Mouse (Mus musculus) midbrain, embryonic 10.5 days (tissue): ENCODE measurements around the gene Mettl24. TPM values are rescaled to one million over a fixed set of nuclear protein-coding genes. Genes with fewer than 3 reads are reported as not detected.
A peak's percentile ranks its signal among the peaks of the same experiment; 100 is the strongest.

Experiments
- DNase-seq: peaks from one replicate; pipeline ENCODE4 v3.0.0-alpha.2; 2017; ENCODE audit warnings: low spot score
- H3K27ac ChIP-seq: fragments of 300-500 bp; sonication (generic); replicated peaks from 2 replicates; pipeline ENCODE4 v1.5.1; 2016; ENCODE audit warnings: mild to moderate bottlenecking
- H3K27me3 ChIP-seq: fragments of 300-500 bp; sonication (generic); 2 replicates; pipeline ENCODE4 v1.6.1; 2016; ENCODE audit warnings: low read depth, mild to moderate bottlenecking; ENCODE audit not compliant: poor library complexity, severe bottlenecking
- H3K36me3 ChIP-seq: fragments of 300-500 bp; sonication (generic); 2 replicates; pipeline ENCODE4 v1.6.1; 2016; ENCODE audit warnings: mild to moderate bottlenecking, moderate library complexity
- H3K4me1 ChIP-seq: fragments of 300-500 bp; sonication (generic); 2 replicates; pipeline ENCODE4 v1.6.1; 2016
- H3K4me3 ChIP-seq: fragments of 300-500 bp; sonication (generic); 2 replicates; pipeline ENCODE4 v1.5.1; 2016; ENCODE audit warnings: mild to moderate bottlenecking, moderate library complexity
- H3K9me3 ChIP-seq: fragments of 300-500 bp; sonication (generic); replicated peaks from 2 replicates; pipeline ENCODE4 v1.6.1; 2016; ENCODE audit warnings: mild to moderate bottlenecking
- WGBS: fragments of 180-500 bp; shearing (Covaris S2); methylation state at CpG from one replicate; pipeline ENCODE4 v1.1.7; 2016; 5-methylcytosine and 5-hydroxymethylcytosine counted together
- polyA plus RNA-seq: library from polyadenylated mRNA; unstranded; fragments of >200 nt; fragmentation: Nextera tagmentation; extraction: Ambion mirVana; gene quantifications from 2 replicates; pipeline ENCODE4 v1.2.1, GENCODE M21; 2016

Gene Mettl24
- polyA plus RNA-seq, 1 experiment from 2014 or later = 0.54 TPM

GRCm38 (mm10) chr10:40725066-40725465, 42.0 kb downstream of the Mettl24 start:
- 49% methylated on average over 4 of the region's 4 CpGs for WGBS
- DNase-seq = peak; percentile 32
- H3K27ac ChIP-seq = peak overlapping the region; percentile 81

DNA sequence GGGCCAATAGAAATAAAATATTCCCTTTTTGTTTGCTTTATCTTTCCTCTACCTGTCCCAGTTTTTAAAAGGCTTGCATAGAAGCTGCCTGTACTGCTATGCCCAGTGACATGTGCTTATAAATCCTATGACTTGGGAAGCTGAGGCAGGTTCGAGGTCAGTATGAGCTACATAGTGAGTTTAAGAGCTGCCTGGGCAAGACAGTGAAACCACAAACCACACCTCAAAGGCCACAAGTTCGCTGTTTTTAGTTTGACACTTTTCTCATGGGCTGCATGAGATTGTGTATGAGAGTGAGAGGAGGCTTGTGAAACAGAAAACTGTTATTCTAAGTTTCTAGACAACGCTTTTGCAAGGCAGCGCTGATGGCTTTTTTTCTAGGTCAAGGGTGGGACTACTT, 42.4 kb downstream of the Mettl24 start:
- WGBS = 88% methylated on average over 4 of the region's 4 CpGs

More at GRCm38 (mm10) chr10:40725066-40725465, 42.0 kb downstream of the Mettl24 start:
- H3K9me3 ChIP-seq = no peaks in the 10 kb centered on the region
- no peaks in the 10 kb centered on the region for H3K27me3 ChIP-seq
- peaks cover 44% of the 10 kb centered on the region for H3K4me1 ChIP-seq
- H3K4me3 ChIP-seq = no peak overlapping the region
- H3K36me3 ChIP-seq = no peaks in the 10 kb centered on the region

DNA sequence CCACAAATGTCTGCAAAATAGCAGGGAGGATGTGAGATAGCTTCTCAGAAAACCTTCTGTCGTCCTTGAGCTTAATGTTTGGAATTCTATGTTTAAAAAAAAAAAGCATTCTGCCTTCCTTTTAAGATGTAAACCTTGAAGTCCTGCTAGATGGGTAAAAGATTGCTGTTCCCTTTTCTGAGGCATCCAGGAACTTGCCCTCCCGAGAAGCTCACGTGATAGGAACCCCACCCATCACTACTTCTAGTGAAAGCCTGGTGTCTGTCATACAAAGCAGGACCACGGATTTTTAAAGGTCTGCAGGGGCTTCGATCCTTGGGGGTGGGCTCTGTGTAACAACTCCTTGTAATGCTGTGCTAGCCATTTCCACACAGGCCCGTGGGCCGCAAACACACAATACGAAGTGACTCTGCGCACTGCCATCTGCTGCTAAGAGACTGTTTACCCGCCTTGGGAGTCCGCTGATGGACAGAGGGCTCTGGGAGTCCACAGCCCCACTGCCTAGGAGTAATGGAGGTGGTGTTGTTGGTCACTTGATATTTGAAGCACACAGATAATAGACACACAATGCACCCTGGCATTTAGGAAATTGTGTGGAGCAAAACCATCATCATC, 43.3 kb downstream of the Mettl24 start:
- WGBS = 70% methylated on average over 11 of the region's 11 CpGs
- Histone ChIP-seq H3K4me1 (peaks cover 44% of the 10 kb centered on the region), H3K36me3 (no peaks in the 10 kb centered on the region), H3K27ac (peak overlapping the region; percentile 76), H3K27me3 (no peaks in the 10 kb centered on the region), H3K4me3 (no peak overlapping the region), H3K9me3 (no peaks in the 10 kb centered on the region)
- no peak for DNase-seq

More for the DNA sequence above, 42.4 kb downstream of the Mettl24 start:
- Histone ChIP-seq H3K27ac (peak overlapping the region; percentile 81; the same call in 1 of the 2 replicates), H3K36me3 (no peaks in the 10 kb centered on the region), H3K27me3 (no peaks in the 10 kb centered on the region), H3K4me3 (no peak overlapping the region), H3K4me1 (peaks cover 44% of the 10 kb centered on the region), H3K9me3 (no peaks in the 10 kb centered on the region)
- DNase-seq = no peak

DNA sequence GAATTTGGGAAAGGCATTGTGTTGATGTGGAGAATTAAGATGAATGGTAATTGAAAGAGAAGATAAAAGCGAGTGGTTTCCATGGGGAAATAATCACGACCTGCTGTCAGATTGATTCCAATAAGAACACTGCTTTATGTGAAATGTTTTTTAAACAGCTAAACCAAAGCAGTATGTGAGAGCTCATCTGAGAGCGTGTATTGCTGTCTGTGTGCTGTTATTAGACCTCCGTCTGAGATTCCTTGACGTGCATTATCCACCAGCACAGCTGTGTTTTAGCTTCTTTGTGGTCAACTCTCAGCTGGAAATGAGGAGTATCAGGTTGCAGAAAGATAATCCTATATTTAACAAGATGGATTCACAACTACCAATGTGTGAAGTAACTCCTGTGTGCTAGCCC, 43.9 kb downstream of the Mettl24 start:
- Histone ChIP-seq H3K4me3 (no peak overlapping the region), H3K36me3 (no peaks in the 10 kb centered on the region), H3K4me1 (peaks cover 44% of the 10 kb centered on the region), H3K27ac (peak overlapping the region; percentile 76; the same call in 1 of the 2 replicates), H3K27me3 (no peaks in the 10 kb centered on the region), H3K9me3 (no peaks in the 10 kb centered on the region)
- 48% methylated on average over 5 of the region's 5 CpGs for WGBS
- DNase-seq = no peak

DNA sequence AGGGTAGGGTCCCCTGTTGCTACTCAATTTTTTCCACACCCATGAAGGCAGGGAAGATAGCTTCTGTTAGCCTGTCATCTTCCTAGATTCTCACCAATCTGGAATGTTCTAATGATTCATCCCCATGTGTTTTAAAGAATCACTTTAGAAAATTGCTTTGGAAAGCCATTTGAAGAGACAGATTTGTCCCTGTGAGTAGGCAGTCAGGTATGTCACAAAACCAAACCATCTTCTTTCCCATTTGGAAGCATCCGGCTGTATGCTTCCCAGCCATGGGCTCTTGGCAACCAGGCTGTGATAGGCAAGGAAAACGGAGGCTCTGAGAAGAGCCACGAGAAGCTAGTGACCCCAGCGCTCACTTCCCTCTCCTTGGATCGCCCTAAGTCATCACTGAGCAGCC, 47.1 kb downstream of the Mettl24 start:
- no peaks in the 10 kb centered on the region for H3K9me3 ChIP-seq
- H3K4me1 ChIP-seq = peaks cover 25% of the 10 kb centered on the region
- WGBS = 89% methylated on average over 5 of the region's 5 CpGs
- H3K36me3 ChIP-seq = no peaks in the 10 kb centered on the region
- H3K27ac ChIP-seq = no peak overlapping the region
- H3K27me3 ChIP-seq = no peaks in the 10 kb centered on the region
- peak; percentile 5 for DNase-seq
- no peak overlapping the region for H3K4me3 ChIP-seq

- no peak for DNase-seq
- Histone ChIP-seq H3K9me3 (no peaks in the 10 kb centered on the region), H3K36me3 (no peaks in the 10 kb centered on the region), H3K4me3 (no peak overlapping the region), H3K27ac (no peak overlapping the region), H3K4me1 (peaks cover 14% of the 10 kb centered on the region), H3K27me3 (no peaks in the 10 kb centered on the region)
- WGBS = 83% methylated on average over 3 of the region's 3 CpGs
Measured at GRCm38 (mm10) chr10:40733291-40733690, 50.2 kb downstream of the Mettl24 start.

DNA sequence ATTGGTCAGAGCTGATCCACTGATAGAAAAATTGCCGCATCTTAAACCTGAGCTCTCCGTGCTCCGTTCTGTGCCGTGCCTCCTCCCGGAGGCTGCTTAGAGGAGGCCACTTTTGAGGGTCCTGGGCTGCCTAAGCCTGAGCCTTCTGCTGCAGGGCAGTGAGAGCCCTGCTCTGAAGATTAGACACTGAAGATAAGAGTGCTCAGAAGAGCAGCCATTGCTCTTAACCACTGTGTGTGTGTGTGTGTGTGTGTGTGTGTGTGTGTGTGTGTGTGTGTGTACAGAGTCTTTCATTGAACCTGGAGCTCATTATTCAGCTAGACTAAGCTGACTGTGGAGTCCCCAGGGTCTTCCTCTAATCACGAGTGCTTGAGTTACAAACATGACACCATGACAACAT, 53.1 kb downstream of the Mettl24 start:
- Histone ChIP-seq H3K4me3 (no peak overlapping the region), H3K36me3 (no peaks in the 10 kb centered on the region), H3K9me3 (no peaks in the 10 kb centered on the region), H3K27me3 (no peaks in the 10 kb centered on the region), H3K4me1 (peaks cover 14% of the 10 kb centered on the region), H3K27ac (no peak overlapping the region; the same call in 1 of the 2 replicates)
- 78% methylated on average over 6 of the region's 6 CpGs for WGBS
- DNase-seq = no peak

- Histone ChIP-seq H3K4me1 (peaks cover 14% of the 10 kb centered on the region), H3K27me3 (no peaks in the 10 kb centered on the region), H3K9me3 (no peaks in the 10 kb centered on the region), H3K4me3 (no peak overlapping the region), H3K27ac (0 out of 2 replicates have a peak overlapping the region, but pooled peaks have one; percentile 33), H3K36me3 (no peaks in the 10 kb centered on the region)
- WGBS = 87% methylated on average over 22 of the region's 22 CpGs
- DNase-seq = no peak
Measured at GRCm38 (mm10) chr10:40737274-40738112, 54.4 kb downstream of the Mettl24 start.

- Histone ChIP-seq H3K27ac (no peak overlapping the region), H3K36me3 (no peaks in the 10 kb centered on the region), H3K4me3 (no peak overlapping the region), H3K9me3 (no peaks in the 10 kb centered on the region), H3K4me1 (peaks cover 14% of the 10 kb centered on the region), H3K27me3 (no peaks in the 10 kb centered on the region)
- WGBS = 67% methylated on average over 3 of the region's 3 CpGs
- DNase-seq = no peak
Measured at GRCm38 (mm10) chr10:40740696-40741095, 57.6 kb downstream of the Mettl24 start.

DNA sequence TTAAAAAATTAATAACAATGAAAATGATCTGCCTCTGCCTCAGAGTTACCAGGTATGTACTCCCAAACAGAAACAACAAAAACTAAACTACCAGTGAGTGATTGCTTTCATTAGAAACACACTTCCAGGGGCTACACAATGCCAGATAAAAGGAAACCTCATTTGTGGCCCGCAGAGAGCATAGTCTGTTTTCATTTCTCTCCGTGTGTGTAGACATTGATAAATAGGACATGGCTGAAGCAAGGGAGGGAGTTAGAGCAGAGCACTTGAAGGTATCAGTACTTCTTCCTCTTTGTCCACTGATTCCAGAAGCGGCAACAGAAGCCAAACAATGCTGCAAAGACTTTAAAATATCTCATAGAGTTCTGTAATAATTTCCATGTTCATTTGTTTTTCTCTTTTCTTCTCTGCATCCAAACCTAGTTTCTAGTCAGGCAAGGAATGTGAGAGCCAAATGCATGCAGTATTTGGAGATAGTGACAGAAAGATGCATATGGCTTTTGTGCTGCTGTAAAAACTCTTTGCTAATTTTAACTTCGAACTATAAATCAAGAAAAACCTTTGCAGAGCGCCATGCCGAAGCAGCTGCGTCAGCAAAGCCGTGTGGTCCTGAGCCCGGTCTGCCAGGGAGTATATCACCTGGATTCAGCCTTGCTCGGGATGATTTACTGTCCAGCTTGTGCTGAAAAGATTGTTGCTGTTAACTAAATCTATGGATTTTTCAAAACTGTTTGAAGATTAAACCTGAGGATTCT, 67.4 kb downstream of the Mettl24 start:
- no peak for DNase-seq
- Histone ChIP-seq H3K4me1 (peaks cover 26% of the 10 kb centered on the region), H3K4me3 (no peak overlapping the region), H3K27ac (no peak overlapping the region), H3K36me3 (no peaks in the 10 kb centered on the region), H3K27me3 (no peaks in the 10 kb centered on the region), H3K9me3 (no peaks in the 10 kb centered on the region)
- 87% methylated on average over 10 of the region's 10 CpGs for WGBS

DNA sequence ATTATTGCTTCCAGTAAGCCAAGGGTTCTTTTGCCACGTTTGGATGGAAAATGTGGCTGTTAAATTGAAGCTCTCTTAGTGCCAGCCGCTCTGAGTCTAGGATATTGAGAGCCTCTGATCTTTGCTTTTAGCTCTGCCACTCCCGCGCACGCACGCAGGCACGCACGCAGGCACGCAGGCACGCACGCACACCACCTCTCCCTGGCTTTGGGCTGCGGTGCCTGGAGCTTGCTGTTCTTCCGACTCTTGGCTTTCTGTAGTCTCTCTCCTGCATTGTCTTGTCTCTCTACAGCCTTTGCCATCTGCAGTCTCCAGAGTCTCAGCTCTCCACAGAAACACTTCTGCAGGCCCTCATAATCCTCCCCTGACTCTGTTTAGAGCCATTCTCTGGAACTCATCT, 68.1 kb downstream of the Mettl24 start:
- H3K27ac ChIP-seq = peak overlapping the region; percentile 46; the same call in 1 of the 2 replicates
- H3K4me3 ChIP-seq = no peak overlapping the region
- no peaks in the 10 kb centered on the region for H3K36me3 ChIP-seq
- H3K27me3 ChIP-seq = no peaks in the 10 kb centered on the region
- 83% methylated on average over 13 of the region's 13 CpGs for WGBS
- H3K4me1 ChIP-seq = peaks cover 26% of the 10 kb centered on the region
- DNase-seq = no peak
- H3K9me3 ChIP-seq = no peaks in the 10 kb centered on the region

DNA sequence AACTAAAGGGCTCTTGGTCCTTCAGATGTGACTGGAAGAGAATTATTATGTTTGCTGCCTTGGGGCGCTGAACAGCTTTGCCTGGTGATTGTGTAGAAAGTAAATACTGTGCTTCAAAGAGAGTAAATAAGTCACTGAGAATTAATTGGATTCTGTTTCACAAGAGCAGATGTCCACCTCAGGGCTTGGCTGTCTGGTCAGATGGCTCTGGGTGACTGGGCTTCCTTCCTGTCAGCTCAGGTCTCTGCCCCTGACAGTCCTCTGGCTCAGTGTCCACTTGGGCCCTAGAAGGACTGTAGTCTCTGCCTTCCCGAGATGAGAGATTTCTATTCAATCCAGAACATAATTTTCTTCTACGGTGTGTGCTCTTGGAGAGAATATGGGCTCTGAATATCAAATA, 70.0 kb downstream of the Mettl24 start:
- Histone ChIP-seq H3K27me3 (no peaks in the 10 kb centered on the region), H3K4me3 (no peak overlapping the region), H3K36me3 (no peaks in the 10 kb centered on the region), H3K9me3 (no peaks in the 10 kb centered on the region), H3K27ac (0 out of 2 replicates have a peak overlapping the region, but pooled peaks have one; percentile 28), H3K4me1 (peaks cover 26% of the 10 kb centered on the region)
- DNase-seq = no peak
- WGBS = 69% methylated on average over 3 of the region's 3 CpGs
